Mouse (Mus musculus) midbrain, embryonic 11.5 days (tissue): ENCODE results near the gene Rwdd2a. TPM values are rescaled to one million over a fixed set of nuclear protein-coding genes. Genes with fewer than 3 reads are reported as not detected.
"Not testable (repeated sequence)": the region's sequence is repeated elsewhere in the genome, so short reads cannot be mapped to it uniquely, and the experiment has no call there.

Source experiments
- ATAC-seq: fragments of 200-750 bp; cut with Nextera tagmentation; 2 replicates; pipeline ENCODE4 v1.8.0; 2017; ENCODE audit warnings: moderate TSS enrichment, moderate library complexity; ENCODE audit not compliant: low FRiP score
- DNase-seq: peaks from one replicate; pipeline ENCODE4 v3.0.0; 2015; ENCODE audit warnings: low spot score; ENCODE audit errors: missing footprints
- H3K27ac ChIP-seq: fragments of 300-500 bp; sonication (generic); 2 replicates; pipeline ENCODE4 v1.5.1; 2014; ENCODE audit warnings: low read depth, low read length
- H3K27me3 ChIP-seq: fragments of 300-500 bp; sonication (generic); 2 replicates; pipeline ENCODE4 v1.6.1; 2014; ENCODE audit warnings: mild to moderate bottlenecking, low read length, moderate library complexity, mixed read lengths; ENCODE audit not compliant: control insufficient read depth, insufficient read depth
- H3K36me3 ChIP-seq: fragments of 300-500 bp; sonication (generic); 2 replicates; pipeline ENCODE4 v1.6.1; 2014; ENCODE audit warnings: mild to moderate bottlenecking, low read length, moderate library complexity, mixed read lengths; ENCODE audit not compliant: control insufficient read depth, insufficient read depth
- H3K4me1 ChIP-seq: fragments of 300-500 bp; sonication (generic); 2 replicates; pipeline ENCODE4 v1.6.1; 2014; ENCODE audit warnings: low read length; ENCODE audit not compliant: control insufficient read depth, insufficient read depth
- H3K4me2 ChIP-seq: fragments of 300-500 bp; sonication (generic); 2 replicates; pipeline ENCODE4 v1.6.1; 2014; ENCODE audit warnings: mild to moderate bottlenecking, moderate library complexity
- H3K4me3 ChIP-seq: fragments of 300-500 bp; sonication (generic); 2 replicates; pipeline ENCODE4 v1.5.1; 2014; ENCODE audit warnings: low read depth, low read length
- H3K9ac ChIP-seq: fragments of 300-500 bp; sonication (generic); 2 replicates; pipeline ENCODE4 v1.6.1; 2014; ENCODE audit warnings: low read length
- H3K9me3 ChIP-seq: fragments of 300-500 bp; sonication (generic); 2 replicates; pipeline ENCODE4 v1.6.1; 2016; ENCODE audit warnings: low read length; ENCODE audit not compliant: control insufficient read depth
- whole genome bisulfite sequencing: fragments of 180-500 bp; shearing (Covaris S2); extraction: QIAGEN DNeasy Blood & Tissue Kit; methylation state at CpG from one replicate; pipeline ENCODE4 v1.1.7; 2014; 5-methylcytosine and 5-hydroxymethylcytosine counted together
- polyA plus RNA-seq: library from polyadenylated mRNA; unstranded; fragments of >200 nt; fragmentation: Nextera tagmentation; extraction: Ambion mirVana; gene quantifications from 2 replicates; pipeline ENCODE4 v1.2.1, GENCODE M21; 2014

The Rwdd2a gene
- polyA plus RNA-seq, 1 experiment from 2014 or later: 5.2 TPM

DNA sequence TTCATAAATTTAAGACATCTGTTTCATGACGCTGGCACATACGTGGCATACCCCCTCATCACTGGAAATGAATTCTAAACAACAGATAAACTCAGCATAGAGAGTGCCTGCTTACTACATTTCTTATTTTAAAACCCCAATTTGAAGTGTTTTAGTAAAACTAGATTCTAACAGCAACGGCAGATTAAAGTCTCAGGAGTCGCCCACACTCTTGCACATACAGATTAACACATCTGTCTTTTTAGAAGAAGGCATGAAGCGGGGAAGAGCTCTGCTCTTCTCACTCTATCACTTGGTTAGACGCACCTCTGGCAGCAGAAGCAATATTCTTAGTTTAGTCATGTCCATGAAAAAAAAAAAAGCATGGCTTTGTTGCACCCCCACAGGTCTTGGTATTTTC, 3.4 kb downstream of the Rwdd2a start:
- Histone ChIP-seq H3K9ac (no peak overlapping the region), H3K9me3 (no peaks in the 10 kb centered on the region), H3K27ac (no peak overlapping the region), H3K36me3 (no peaks in the 10 kb centered on the region), H3K4me1 (peaks cover 11% of the 10 kb centered on the region; the same call in 1 of the 2 replicates), H3K27me3 (no peaks in the 10 kb centered on the region), H3K4me2 (no peak overlapping the region), H3K4me3 (no peak overlapping the region)
- ATAC-seq (no peak), DNase-seq (no peak)
- 94% methylated on average over 6 of the region's 6 CpGs for WGBS

DNA sequence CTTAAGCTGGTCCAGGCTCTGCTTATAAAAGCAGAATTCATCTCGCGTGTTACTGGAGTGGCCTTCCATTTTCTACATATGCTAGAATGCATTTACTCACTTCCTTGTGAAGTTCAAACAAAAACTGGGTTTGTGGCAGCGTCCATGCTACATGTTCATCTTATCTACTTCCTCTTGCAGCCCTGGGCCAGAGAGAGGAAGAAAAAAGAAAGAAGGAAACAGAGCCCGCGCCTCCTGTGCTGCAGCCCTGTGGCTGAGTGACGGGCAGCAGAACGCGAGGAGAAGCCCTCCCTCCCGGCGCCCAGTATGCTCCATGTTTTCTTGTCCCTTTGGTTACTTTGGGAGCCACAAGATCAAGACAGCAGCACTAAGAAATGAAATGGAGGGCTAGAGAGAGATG, 7.9 kb downstream of the Rwdd2a start:
- Histone ChIP-seq H3K9me3 (no peaks in the 10 kb centered on the region), H3K36me3 (no peaks in the 10 kb centered on the region), H3K4me2 (no peak overlapping the region), H3K27me3 (no peaks in the 10 kb centered on the region), H3K4me1 (no peaks in the 10 kb centered on the region), H3K9ac (no peak overlapping the region), H3K4me3 (no peak overlapping the region), H3K27ac (no peak overlapping the region)
- no peak for DNase-seq
- no peak for ATAC-seq
- 94% methylated on average over 10 of the region's 10 CpGs for WGBS

DNA sequence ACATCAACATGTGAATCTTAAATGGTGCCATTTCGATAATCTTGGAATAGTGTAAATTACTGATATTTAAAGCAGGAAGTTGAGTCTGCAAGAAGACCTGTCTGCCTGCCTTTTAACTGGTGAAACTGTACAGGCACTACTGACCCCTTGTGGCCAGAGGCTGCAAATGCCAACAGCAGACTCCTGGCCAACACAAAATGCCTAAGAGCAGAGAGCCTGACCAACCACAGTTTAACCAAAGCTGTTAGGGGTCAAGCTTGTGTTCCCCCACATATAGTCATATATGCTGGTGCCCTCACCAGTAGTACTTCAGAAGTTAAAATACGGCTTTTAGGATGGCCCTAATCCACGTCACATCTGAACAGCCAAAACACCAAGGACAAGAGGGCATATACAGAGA, 11.9 kb downstream of the Rwdd2a start:
- no peak overlapping the region for H3K27ac ChIP-seq
- 51% methylated on average over 3 of the region's 3 CpGs for WGBS
- ATAC-seq (peak; percentile 59; the same call in 1 of the 2 replicates), DNase-seq (peak; percentile 96)
- H3K4me2 ChIP-seq: no peak overlapping the region
- no peak overlapping the region for H3K9ac ChIP-seq
- H3K4me3 ChIP-seq: no peak overlapping the region
- H3K4me1 ChIP-seq: no peaks in the 10 kb centered on the region
- H3K9me3 ChIP-seq: no peaks in the 10 kb centered on the region
- H3K36me3 ChIP-seq: no peaks in the 10 kb centered on the region
- no peaks in the 10 kb centered on the region for H3K27me3 ChIP-seq

DNA sequence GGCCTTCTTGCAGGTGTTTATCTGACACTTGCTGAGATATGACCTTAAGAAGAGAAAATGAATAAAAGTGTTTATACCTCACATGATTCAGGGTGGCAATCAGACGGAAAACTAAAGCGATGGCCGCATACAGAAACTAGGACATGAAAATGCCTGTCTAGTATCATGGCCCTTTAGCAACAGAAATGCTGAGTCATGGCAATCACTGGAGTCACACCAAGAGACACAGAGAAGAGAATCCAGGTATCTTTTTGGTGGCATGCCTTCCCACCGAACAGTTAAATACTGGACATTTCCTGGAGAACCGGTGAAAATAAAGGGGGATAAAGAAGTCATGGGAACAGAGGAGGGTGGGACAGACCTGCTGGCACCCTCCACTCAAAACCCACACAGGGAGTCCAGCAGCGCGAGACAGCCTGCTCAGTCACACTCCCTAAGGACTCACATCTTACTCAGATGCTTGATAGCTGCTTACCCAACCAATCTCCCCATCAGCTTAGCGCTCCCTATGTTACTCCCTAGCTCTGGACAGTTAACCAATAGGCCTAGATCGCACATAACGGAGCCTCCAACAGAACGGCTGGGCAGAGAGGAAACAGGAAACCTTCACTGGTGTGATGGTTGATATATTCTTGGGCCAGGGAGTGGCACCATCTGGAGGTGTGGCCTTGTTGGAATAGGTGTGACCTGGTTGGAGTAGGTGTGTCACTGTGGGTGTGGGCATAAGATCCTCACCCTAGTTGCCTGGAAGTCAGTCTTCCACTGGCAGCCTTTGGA, 15.4 kb downstream of the Rwdd2a start:
- no peaks in the 10 kb centered on the region for H3K4me1 ChIP-seq
- no peak for DNase-seq
- H3K9me3 ChIP-seq: no peaks in the 10 kb centered on the region
- 94% methylated on average over 11 of the region's 11 CpGs for WGBS
- no peak for ATAC-seq
- H3K4me2 ChIP-seq: no peak overlapping the region
- H3K36me3 ChIP-seq: no peaks in the 10 kb centered on the region
- H3K27ac ChIP-seq: no peak overlapping the region
- no peaks in the 10 kb centered on the region for H3K27me3 ChIP-seq
- H3K4me3 ChIP-seq: no peak overlapping the region
- no peak overlapping the region for H3K9ac ChIP-seq

DNA sequence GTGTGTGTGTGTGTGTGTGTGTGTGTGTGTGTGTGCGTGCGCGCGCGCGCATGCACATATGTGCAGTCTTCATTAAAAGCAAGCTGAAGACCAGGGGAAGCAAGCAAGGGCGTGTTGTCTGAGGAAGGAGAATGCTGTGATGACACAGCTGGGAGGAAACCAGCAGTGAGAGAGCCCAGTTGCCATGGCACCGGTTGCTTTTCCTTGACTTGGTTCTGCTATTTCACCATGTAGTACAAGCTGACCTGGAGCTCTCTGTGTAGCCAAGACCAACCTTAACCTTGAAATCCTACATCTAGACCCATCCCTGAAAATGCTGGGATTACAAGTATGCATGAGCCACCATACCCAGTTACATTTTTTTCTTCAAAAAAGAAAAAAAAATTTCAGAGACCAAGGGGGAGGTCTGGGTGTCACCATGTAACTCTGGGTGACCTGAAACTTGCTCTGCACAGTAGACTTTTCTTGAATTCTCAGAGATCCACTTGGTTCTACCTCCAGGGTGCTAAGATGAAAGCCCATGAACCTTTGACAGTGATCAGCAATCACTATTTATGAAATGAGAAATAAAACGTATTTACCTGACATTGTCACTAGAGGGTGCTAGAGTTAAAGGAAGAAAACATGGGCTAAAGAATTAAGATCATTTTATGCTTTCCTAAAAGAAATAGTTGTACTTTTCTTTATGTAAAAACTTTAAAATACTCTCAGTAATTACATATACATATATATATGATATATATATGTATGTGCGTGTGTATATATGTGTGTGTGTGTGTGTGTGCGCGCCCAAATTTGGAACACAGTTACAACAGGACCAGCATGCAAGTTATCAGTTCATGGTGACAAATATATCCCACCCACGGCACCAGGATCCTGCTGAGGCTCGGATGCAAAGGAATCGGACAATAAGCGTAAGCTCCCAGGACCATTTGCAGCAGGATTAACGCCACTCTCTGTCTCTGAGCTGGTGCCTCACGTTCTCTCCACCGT, 21.2 kb downstream of the Rwdd2a start:
- DNase-seq (no peak), ATAC-seq (peak; percentile 54; the same call in 1 of the 2 replicates)
- Histone ChIP-seq H3K27ac (no peak overlapping the region), H3K9me3 (no peaks in the 10 kb centered on the region), H3K27me3 (no peaks in the 10 kb centered on the region), H3K9ac (no peak overlapping the region), H3K36me3 (no peaks in the 10 kb centered on the region), H3K4me3 (no peak overlapping the region), H3K4me1 (no peaks in the 10 kb centered on the region), H3K4me2 (no peak overlapping the region)
- WGBS: 75% methylated on average over 19 of the region's 19 CpGs

DNA sequence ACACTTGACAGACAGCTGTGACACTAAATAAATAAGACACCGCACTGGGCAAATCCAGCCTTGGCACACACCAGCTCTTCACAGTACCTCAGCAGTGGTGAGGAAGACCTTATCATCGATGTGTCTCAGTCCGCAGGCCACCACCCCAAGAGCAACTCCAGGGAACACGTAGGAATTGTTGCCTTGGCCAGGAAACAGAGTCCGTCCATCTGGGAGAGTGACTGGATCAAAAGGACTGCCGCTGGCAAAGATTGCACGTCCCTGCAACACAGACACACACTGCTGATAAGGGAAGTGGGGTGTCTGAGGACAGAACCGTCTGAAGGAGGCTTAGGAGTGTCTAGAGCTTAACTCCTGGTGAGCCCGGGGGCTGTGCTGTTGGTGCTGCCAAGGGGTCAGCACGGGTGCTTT, 22.6 kb downstream of the Rwdd2a start:
- H3K4me2 ChIP-seq, H3K4me3 ChIP-seq, H3K4me1 ChIP-seq, H3K27ac ChIP-seq, H3K36me3 ChIP-seq, H3K9ac ChIP-seq, ATAC-seq, H3K27me3 ChIP-seq, H3K9me3 ChIP-seq: not testable (repeated sequence)
- peak; percentile 70 for DNase-seq
- WGBS: 70% methylated on average over 10 of the region's 10 CpGs

DNA sequence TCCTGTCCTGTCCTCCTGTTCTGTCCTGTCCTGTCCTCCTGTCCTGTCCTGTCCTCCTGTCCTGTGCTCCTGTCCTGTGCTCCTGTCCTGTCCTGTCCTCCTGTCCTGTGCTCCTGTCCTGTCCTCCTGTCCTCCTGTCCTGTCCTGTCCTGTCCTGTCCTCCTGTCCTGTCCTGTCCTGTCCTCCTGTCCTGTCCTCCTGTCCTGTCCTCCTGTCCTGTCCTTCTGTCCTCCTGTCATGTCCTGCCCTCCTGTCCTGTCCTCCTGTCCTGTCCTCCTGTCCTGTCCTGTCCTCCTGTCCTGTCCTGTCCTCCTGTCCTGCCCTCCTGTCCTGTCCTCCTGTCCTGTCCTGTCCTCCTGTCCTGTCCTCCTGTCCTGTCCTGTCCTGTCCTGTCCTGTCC, 25.2 kb downstream of the Rwdd2a start:
- peak; percentile 51 for DNase-seq

DNA sequence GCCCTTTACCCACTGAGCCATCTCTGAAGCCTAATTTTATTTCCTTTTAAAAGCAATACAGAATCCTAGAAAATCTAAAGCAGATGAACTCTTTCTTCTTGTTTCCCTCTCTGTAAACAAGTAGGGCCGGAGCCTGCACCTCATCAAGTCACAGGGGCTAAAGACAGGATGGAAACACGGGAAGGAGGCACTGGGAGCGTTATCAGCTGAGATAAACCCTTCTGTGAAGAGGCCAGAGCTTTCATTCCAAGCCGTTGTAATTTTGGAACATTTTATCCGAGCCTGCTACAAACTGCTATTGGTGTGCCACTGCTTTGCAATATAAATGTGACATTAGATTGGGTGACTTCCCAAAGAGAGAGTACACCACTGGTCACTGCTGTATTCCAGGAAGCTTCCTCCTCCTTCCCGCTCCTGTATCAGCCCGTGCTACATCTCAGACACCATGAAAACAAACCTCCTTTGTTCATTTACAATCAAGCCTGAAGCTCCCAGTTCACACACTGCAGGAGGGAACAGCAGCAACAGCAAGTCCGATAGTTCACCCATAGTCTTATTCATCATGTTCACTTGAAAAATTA, 28.0 kb downstream of the Rwdd2a start:
- Histone ChIP-seq H3K36me3 (no peaks in the 10 kb centered on the region), H3K4me1 (no peaks in the 10 kb centered on the region), H3K4me2 (no peak overlapping the region), H3K9ac (no peak overlapping the region), H3K27me3 (no peaks in the 10 kb centered on the region), H3K4me3 (no peak overlapping the region), H3K27ac (no peak overlapping the region), H3K9me3 (no peaks in the 10 kb centered on the region)
- no peak for ATAC-seq
- WGBS: 67% methylated on average over 8 of the region's 8 CpGs
- peak; percentile 28 for DNase-seq

More for the DNA sequence above, 25.2 kb downstream of the Rwdd2a start:
- H3K27me3 ChIP-seq, H3K36me3 ChIP-seq, H3K9ac ChIP-seq, H3K27ac ChIP-seq, H3K4me2 ChIP-seq, H3K4me3 ChIP-seq, H3K9me3 ChIP-seq, H3K4me1 ChIP-seq, ATAC-seq: not testable (repeated sequence)

DNA sequence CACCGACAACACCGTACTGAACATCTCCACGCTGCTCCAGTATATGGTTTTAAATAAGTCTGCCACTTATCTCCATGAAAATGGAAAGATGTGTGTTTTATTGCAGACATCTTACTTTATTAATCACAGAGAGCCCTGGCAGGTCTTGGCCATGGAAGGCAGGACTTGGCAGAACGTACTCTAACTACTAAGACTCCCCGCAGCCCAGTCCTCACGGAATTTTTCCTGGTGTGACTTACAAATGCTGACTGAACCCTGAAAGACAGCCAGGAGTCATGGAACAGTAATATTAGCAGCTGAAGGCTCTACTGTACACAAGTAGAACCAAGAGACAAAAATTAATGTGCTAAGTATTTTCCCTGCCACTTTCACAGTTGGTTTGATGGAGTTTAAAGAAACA, 34.0 kb downstream of the Rwdd2a start:
- WGBS: 92% methylated on average over 6 of the region's 6 CpGs
- ATAC-seq: no peak
- H3K36me3 ChIP-seq: no peaks in the 10 kb centered on the region

More for the DNA sequence above, 34.0 kb downstream of the Rwdd2a start:
- H3K9me3 ChIP-seq: no peaks in the 10 kb centered on the region
- no peak overlapping the region for H3K4me2 ChIP-seq
- H3K9ac ChIP-seq: no peak overlapping the region
- H3K4me3 ChIP-seq: no peak overlapping the region
- peak; percentile 39 for DNase-seq
- H3K27me3 ChIP-seq: no peaks in the 10 kb centered on the region
- no peaks in the 10 kb centered on the region for H3K4me1 ChIP-seq
- H3K27ac ChIP-seq: no peak overlapping the region
